Mouse (Mus musculus): Measurements from ENCODE around the gene Tpcn2. TPM values are rescaled to one million over a fixed set of nuclear protein-coding genes. Genes with fewer than 3 reads are reported as not detected.

The Tpcn2 gene
- polyA plus RNA-seq, 1 experiment from 2014 or later = 3.9 TPM

- 72% methylated on average over 4 of the region's 4 CpGs for WGBS
- H3K9ac ChIP-seq = no peak overlapping the region
Measured at GRCm38 (mm10) chr7:145308866-145309265, 25.1 kb upstream of the Tpcn2 start.

GRCm38 (mm10) chr7:145308061-145308675 is 24.4 kb upstream of the Tpcn2 start:
- H3K4me1 ChIP-seq (replicated peaks) = no peaks in the 10 kb centered on the region; the same call in 1 of the 2 replicates
- H3K27me3 ChIP-seq = no peaks in the 10 kb centered on the region
- ATAC-seq (ENCODE audit: low read depth) = no peak
- no peaks in the 10 kb centered on the region for H3K9me3 ChIP-seq
- H3K9ac ChIP-seq = no peak overlapping the region
- H3K4me2 ChIP-seq = no peak overlapping the region
- no peak overlapping the region for H3K27ac ChIP-seq (replicated peaks)
- H3K36me3 ChIP-seq = no peaks in the 10 kb centered on the region
- no peak overlapping the region for H3K4me3 ChIP-seq
- 79% methylated on average over 30 of the region's 30 CpGs for WGBS

More at GRCm38 (mm10) chr7:145308866-145309265, 25.1 kb upstream of the Tpcn2 start:
- Histone ChIP-seq H3K36me3 (no peaks in the 10 kb centered on the region), H3K4me2 (no peak overlapping the region), H3K4me3 (no peak overlapping the region), H3K27ac (replicated peaks) (no peak overlapping the region), H3K27me3 (no peaks in the 10 kb centered on the region), H3K4me1 (replicated peaks) (no peaks in the 10 kb centered on the region; the same call in 1 of the 2 replicates), H3K9me3 (no peaks in the 10 kb centered on the region)
- no peak for ATAC-seq (ENCODE audit: low read depth)

GRCm38 (mm10) chr7:145307636-145308035 is 23.8 kb upstream of the Tpcn2 start:
- Histone ChIP-seq H3K4me1 (replicated peaks) (peaks cover 3% of the 10 kb centered on the region), H3K27me3 (no peaks in the 10 kb centered on the region), H3K9ac (no peak overlapping the region), H3K36me3 (no peaks in the 10 kb centered on the region), H3K4me3 (no peak overlapping the region), H3K9me3 (no peaks in the 10 kb centered on the region), H3K27ac (replicated peaks) (no peak overlapping the region), H3K4me2 (no peak overlapping the region)
- ATAC-seq (ENCODE audit: low read depth) = no peak
- WGBS = 94% methylated on average over 10 of the region's 10 CpGs

- H3K4me1 ChIP-seq (replicated peaks) = peaks cover 8% of the 10 kb centered on the region
- H3K27ac ChIP-seq (replicated peaks) = no peak overlapping the region
- H3K4me2 ChIP-seq = no peak overlapping the region
- H3K9ac ChIP-seq = no peak overlapping the region
- no peak overlapping the region for H3K4me3 ChIP-seq
- no peaks in the 10 kb centered on the region for H3K9me3 ChIP-seq
- H3K36me3 ChIP-seq = no peaks in the 10 kb centered on the region
- H3K27me3 ChIP-seq = no peaks in the 10 kb centered on the region
- no peak for ATAC-seq (ENCODE audit: low read depth)
- WGBS = 88% methylated on average over 2 of the region's 2 CpGs
Measured at GRCm38 (mm10) chr7:145304153-145304552, 20.3 kb upstream of the Tpcn2 start.

GRCm38 (mm10) chr7:145302488-145303285 is 18.9 kb upstream of the Tpcn2 start:
- Histone ChIP-seq H3K27ac (replicated peaks) (no peak overlapping the region), H3K9me3 (no peaks in the 10 kb centered on the region), H3K4me1 (replicated peaks) (peaks cover 8% of the 10 kb centered on the region), H3K36me3 (no peaks in the 10 kb centered on the region), H3K4me2 (peak overlapping the region; percentile 46), H3K4me3 (peak overlapping the region; percentile 12), H3K9ac (0 out of 2 replicates have a peak overlapping the region, but pooled peaks have one; percentile 26), H3K27me3 (no peaks in the 10 kb centered on the region)
- 7% methylated on average over 20 of the region's 20 CpGs for WGBS
- ATAC-seq (ENCODE audit: low read depth) = peak; percentile 78

GRCm38 (mm10) chr7:145301341-145302005 is 17.7 kb upstream of the Tpcn2 start:
- H3K9ac ChIP-seq = no peak overlapping the region
- H3K4me1 ChIP-seq (replicated peaks) = peaks cover 8% of the 10 kb centered on the region
- no peak overlapping the region for H3K27ac ChIP-seq (replicated peaks)
- H3K9me3 ChIP-seq = no peaks in the 10 kb centered on the region
- no peak overlapping the region for H3K4me2 ChIP-seq
- no peak for ATAC-seq (ENCODE audit: low read depth)
- no peaks in the 10 kb centered on the region for H3K36me3 ChIP-seq
- no peaks in the 10 kb centered on the region for H3K27me3 ChIP-seq
- WGBS = 92% methylated on average over 6 of the region's 6 CpGs
- H3K4me3 ChIP-seq = no peak overlapping the region

- H3K4me2 ChIP-seq = no peak overlapping the region
- H3K4me1 ChIP-seq (replicated peaks) = peaks cover 8% of the 10 kb centered on the region
- no peaks in the 10 kb centered on the region for H3K36me3 ChIP-seq
- ATAC-seq (ENCODE audit: low read depth) = no peak
- no peak overlapping the region for H3K27ac ChIP-seq (replicated peaks)
- no peaks in the 10 kb centered on the region for H3K27me3 ChIP-seq
- H3K9ac ChIP-seq = no peak overlapping the region
- H3K9me3 ChIP-seq = no peaks in the 10 kb centered on the region
- H3K4me3 ChIP-seq = no peak overlapping the region
Measured at GRCm38 (mm10) chr7:145301008-145301340, 17.2 kb upstream of the Tpcn2 start.

- H3K36me3 ChIP-seq = no peaks in the 10 kb centered on the region
- H3K27me3 ChIP-seq = no peaks in the 10 kb centered on the region
- peaks cover 8% of the 10 kb centered on the region for H3K4me1 ChIP-seq (replicated peaks)
- no peak for ATAC-seq (ENCODE audit: low read depth)
- no peaks in the 10 kb centered on the region for H3K9me3 ChIP-seq
- WGBS = 36% methylated on average over 12 of the region's 13 CpGs
- no peak within 1 kb of the TSS for H3K27ac ChIP-seq (replicated peaks)
- H3K9ac ChIP-seq = no peak within 1 kb of the TSS
- no peak within 1 kb of the TSS for H3K4me3 ChIP-seq
- no peak within 1 kb of the TSS for H3K4me2 ChIP-seq
Measured at GRCm38 (mm10) chr7:145300321-145301007, 16.7 kb upstream of the Tpcn2 start, which contains the start of gene Mrgprf. Mrgprf (plus strand) TSS chr7:145300828.

- H3K4me1 ChIP-seq (replicated peaks) = peaks cover 8% of the 10 kb centered on the region
- H3K4me3 ChIP-seq = no peak overlapping the region
- H3K36me3 ChIP-seq = no peaks in the 10 kb centered on the region
- no peaks in the 10 kb centered on the region for H3K27me3 ChIP-seq
- WGBS = 69% methylated on average over 7 of the region's 7 CpGs
- no peak overlapping the region for H3K27ac ChIP-seq (replicated peaks)
- H3K9ac ChIP-seq = no peak overlapping the region
- no peak overlapping the region for H3K4me2 ChIP-seq
- H3K9me3 ChIP-seq = no peaks in the 10 kb centered on the region
- no peak for ATAC-seq (ENCODE audit: low read depth)
Measured at GRCm38 (mm10) chr7:145299562-145300320, 15.9 kb upstream of the Tpcn2 start.

GRCm38 (mm10) chr7:145298666-145299490 is 15.1 kb upstream of the Tpcn2 start:
- no peaks in the 10 kb centered on the region for H3K36me3 ChIP-seq
- 59% methylated on average over 3 of the region's 3 CpGs for WGBS
- H3K4me1 ChIP-seq (replicated peaks) = peaks cover 8% of the 10 kb centered on the region
- no peak overlapping the region for H3K27ac ChIP-seq (replicated peaks)
- H3K9me3 ChIP-seq = no peaks in the 10 kb centered on the region
- H3K4me3 ChIP-seq = no peak overlapping the region
- H3K27me3 ChIP-seq = no peaks in the 10 kb centered on the region
- no peak overlapping the region for H3K4me2 ChIP-seq
- no peak for ATAC-seq (ENCODE audit: low read depth)
- no peak overlapping the region for H3K9ac ChIP-seq

- H3K27me3 ChIP-seq = no peaks in the 10 kb centered on the region
- H3K4me2 ChIP-seq = no peak overlapping the region
- no peak overlapping the region for H3K27ac ChIP-seq (replicated peaks)
- no peaks in the 10 kb centered on the region for H3K9me3 ChIP-seq
- H3K36me3 ChIP-seq = no peaks in the 10 kb centered on the region
- H3K4me3 ChIP-seq = no peak overlapping the region
- no peaks in the 10 kb centered on the region for H3K4me1 ChIP-seq (replicated peaks)
- H3K9ac ChIP-seq = no peak overlapping the region
- ATAC-seq (ENCODE audit: low read depth) = no peak
- WGBS = 45% methylated on average over 6 of the region's 6 CpGs
Measured at GRCm38 (mm10) chr7:145293859-145294258, 10.0 kb upstream of the Tpcn2 start.

Measured in neural tube, embryonic 13.5 days (tissue).